Mouse (Mus musculus) intestine, embryonic 14.5 days (tissue): ENCODE measurements around the gene Ubxn11. TPM values are rescaled to one million over a fixed set of nuclear protein-coding genes. Genes with fewer than 3 reads are reported as not detected.
"Not testable (repeated sequence)": the region's sequence is repeated elsewhere in the genome, so short reads cannot be mapped to it uniquely, and the experiment has no call there.

ENCODE experiments used
- ATAC-seq: fragments of 200-750 bp; cut with Nextera tagmentation; replicated peaks from 2 replicates; pipeline ENCODE4 v1.8.0; 2017; ENCODE audit warnings: low read depth, moderate number of reproducible peaks, moderate TSS enrichment, moderate library complexity; ENCODE audit not compliant: low FRiP score, low TSS enrichment
- DNase-seq: peaks from one replicate; pipeline ENCODE4 v3.0.0-alpha.2; 2018; ENCODE audit warnings: low spot score
- H3K27ac ChIP-seq: fragments of 300-500 bp; sonication (generic); 2 replicates; pipeline ENCODE4 v1.5.1; 2014; ENCODE audit warnings: low read depth, mild to moderate bottlenecking, control low read depth
- H3K27me3 ChIP-seq: fragments of 300-500 bp; sonication (generic); replicated peaks from 2 replicates; pipeline ENCODE4 v1.6.1; 2014; ENCODE audit warnings: low read length, control low read depth; ENCODE audit not compliant: control insufficient read depth, insufficient read depth
- H3K36me3 ChIP-seq: fragments of 300-500 bp; sonication (generic); 2 replicates; pipeline ENCODE4 v1.6.1; 2014; ENCODE audit warnings: low read length, control low read depth; ENCODE audit not compliant: control insufficient read depth, insufficient read depth
- H3K4me1 ChIP-seq: fragments of 300-500 bp; sonication (generic); replicated peaks from 2 replicates; pipeline ENCODE4 v1.6.1; 2014; ENCODE audit warnings: low read length, control low read depth, mixed read lengths; ENCODE audit not compliant: control insufficient read depth, insufficient read depth
- H3K4me2 ChIP-seq: fragments of 300-500 bp; sonication (generic); 2 replicates; pipeline ENCODE4 v1.6.1; 2014; ENCODE audit warnings: low read length
- H3K4me3 ChIP-seq: fragments of 300-500 bp; sonication (generic); 2 replicates; pipeline ENCODE4 v1.5.1; 2014; ENCODE audit warnings: low read depth, low read length, control low read depth, mixed read lengths
- H3K9ac ChIP-seq: fragments of 300-500 bp; sonication (generic); 2 replicates; pipeline ENCODE4 v1.6.1; 2014; ENCODE audit warnings: mild to moderate bottlenecking, low read length
- H3K9me3 ChIP-seq: fragments of 300-500 bp; sonication (generic); 2 replicates; pipeline ENCODE4 v1.6.1; 2016; ENCODE audit warnings: low read length, control low read depth; ENCODE audit not compliant: control insufficient read depth
- WGBS: fragments of 180-500 bp; shearing (Covaris S2); extraction: QIAGEN DNeasy Blood & Tissue Kit; methylation state at CpG from one replicate; pipeline ENCODE4 v1.1.7; 2014; 5-methylcytosine and 5-hydroxymethylcytosine counted together
- polyA plus RNA-seq: library from polyadenylated mRNA; unstranded; fragments of >200 nt; fragmentation: Nextera tagmentation; extraction: Ambion mirVana; gene quantifications from 2 replicates; pipeline ENCODE4 v1.2.1, GENCODE M21; 2014

Gene Ubxn11
- polyA plus RNA-seq, 1 experiment from 2014 or later = 5.7 TPM

DNA sequence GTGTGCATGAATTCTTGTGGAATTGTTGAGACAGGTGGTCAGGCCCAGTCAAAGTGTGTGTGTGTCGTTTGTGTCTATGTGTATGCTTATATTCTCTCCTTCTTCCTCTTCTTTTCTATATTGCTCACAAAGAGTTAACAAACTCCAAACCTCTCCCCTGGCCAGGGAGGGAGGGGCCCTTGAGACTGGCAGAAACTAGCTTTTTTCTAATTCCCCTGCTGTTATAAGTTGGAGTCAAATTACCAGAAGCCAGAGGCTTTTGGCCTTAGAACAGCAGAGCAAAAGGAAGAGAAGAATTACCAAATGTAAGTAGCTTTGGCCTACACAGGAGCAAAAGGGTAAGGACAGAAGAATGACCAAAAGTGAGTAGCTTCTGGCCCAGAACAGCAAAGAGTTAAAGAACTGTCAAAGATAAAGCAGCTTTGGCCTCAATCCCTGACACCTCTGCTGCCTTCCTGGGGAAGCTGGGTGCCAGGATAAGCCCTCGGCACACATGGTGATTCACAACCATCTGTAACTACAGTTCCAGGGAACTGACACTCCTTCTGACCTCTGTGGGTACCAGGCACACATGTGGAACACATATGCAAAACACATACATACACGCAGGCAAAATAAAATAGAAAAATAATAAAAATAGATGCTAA is 34.0 kb downstream of the Ubxn11 start:
- Histone ChIP-seq H3K27me3 (no peaks in the 10 kb centered on the region), H3K9ac (no peak overlapping the region), H3K36me3 (0 out of 2 replicates have a peak, but pooled peaks cover 7% of the 10 kb centered on the region), H3K4me2 (no peak overlapping the region), H3K4me3 (no peak overlapping the region), H3K4me1 (no peaks in the 10 kb centered on the region), H3K27ac (no peak overlapping the region), H3K9me3 (no peaks in the 10 kb centered on the region)
- WGBS = 54% methylated on average over 3 of the region's 3 CpGs
- ATAC-seq (no peak), DNase-seq (no peak)

DNA sequence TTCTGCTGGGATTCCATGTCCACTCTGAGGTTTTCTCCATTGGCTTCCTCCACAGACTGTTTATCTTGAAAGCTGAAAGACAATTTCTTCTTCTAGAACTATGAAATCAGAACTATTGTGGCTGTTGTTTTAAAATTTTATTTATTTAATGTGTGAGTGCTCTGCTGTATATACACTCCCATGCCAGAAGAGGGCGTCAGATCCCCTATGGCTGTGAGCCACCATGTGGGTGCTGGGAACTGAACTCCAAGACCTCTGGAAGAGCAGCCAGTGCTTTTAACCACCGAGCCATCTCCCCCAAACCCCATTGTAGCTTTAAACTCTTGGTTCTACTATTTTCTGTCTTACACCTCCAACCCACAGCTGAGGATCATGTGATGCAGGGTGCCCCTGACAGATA is 36.5 kb downstream of the Ubxn11 start:
- no peak overlapping the region for H3K27ac ChIP-seq
- DNase-seq (no peak), ATAC-seq (no peak)
- H3K27me3 ChIP-seq = no peaks in the 10 kb centered on the region
- no peak overlapping the region for H3K4me2 ChIP-seq
- H3K9me3 ChIP-seq = no peaks in the 10 kb centered on the region
- H3K36me3 ChIP-seq = 0 out of 2 replicates have a peak, but pooled peaks cover 11% of the 10 kb centered on the region
- no peak overlapping the region for H3K4me3 ChIP-seq
- H3K4me1 ChIP-seq = no peaks in the 10 kb centered on the region
- 80% methylated on average over 2 of the region's 2 CpGs for WGBS
- H3K9ac ChIP-seq = no peak overlapping the region

DNA sequence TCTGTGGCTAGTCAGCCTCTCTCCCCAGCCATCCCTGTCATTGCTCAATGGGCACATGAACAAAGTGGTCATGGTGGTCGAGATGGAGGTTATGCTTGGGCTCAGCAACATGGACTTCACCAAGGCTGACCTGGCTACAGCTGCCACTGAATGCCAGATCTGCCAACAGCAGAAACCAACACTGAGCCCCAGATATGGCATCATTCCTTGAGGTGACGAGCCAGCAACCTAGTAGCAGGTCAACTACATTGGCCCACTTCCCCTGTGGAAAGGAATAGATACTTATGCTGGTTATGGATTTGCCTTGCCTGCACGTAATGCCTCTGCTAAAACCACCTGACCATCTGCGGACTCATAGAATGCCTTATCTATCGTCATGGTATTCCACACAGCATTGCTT is 41.9 kb downstream of the Ubxn11 start:
- not testable (repeated sequence) for H3K27me3 ChIP-seq, H3K9me3 ChIP-seq, H3K4me2 ChIP-seq, DNase-seq, H3K27ac ChIP-seq, H3K4me3 ChIP-seq, H3K4me1 ChIP-seq, ATAC-seq, H3K9ac ChIP-seq
- peaks cover 24% of the 10 kb centered on the region for H3K36me3 ChIP-seq
- WGBS = 96% methylated on average over 5 of the region's 5 CpGs

DNA sequence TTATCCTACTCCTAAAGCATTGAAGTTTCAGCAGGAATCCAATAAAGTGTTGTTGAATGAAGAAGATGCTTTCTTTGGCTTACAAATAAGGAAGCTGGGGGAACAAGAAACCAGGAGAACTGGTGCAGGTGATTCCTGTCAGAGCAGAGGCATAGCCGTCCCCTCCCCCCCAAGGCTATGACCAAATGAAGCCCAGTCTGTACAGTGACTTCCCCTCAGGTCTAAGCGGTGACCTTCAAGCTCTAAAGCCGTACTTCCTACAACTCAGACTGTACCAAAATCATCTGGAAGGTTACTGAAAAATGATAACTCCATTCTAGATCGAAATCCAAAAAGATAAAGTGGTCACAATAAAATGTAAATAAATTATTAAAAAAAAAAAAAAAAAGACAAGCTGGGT is 47.0 kb downstream of the Ubxn11 start:
- 91% methylated on average over 4 of the region's 4 CpGs for WGBS
- Histone ChIP-seq H3K4me1 (no peaks in the 10 kb centered on the region), H3K4me3 (no peak overlapping the region), H3K9ac (no peak overlapping the region), H3K4me2 (no peak overlapping the region), H3K27me3 (no peaks in the 10 kb centered on the region), H3K36me3 (peaks cover 48% of the 10 kb centered on the region), H3K9me3 (no peaks in the 10 kb centered on the region), H3K27ac (no peak overlapping the region)
- DNase-seq (no peak), ATAC-seq (no peak)

DNA sequence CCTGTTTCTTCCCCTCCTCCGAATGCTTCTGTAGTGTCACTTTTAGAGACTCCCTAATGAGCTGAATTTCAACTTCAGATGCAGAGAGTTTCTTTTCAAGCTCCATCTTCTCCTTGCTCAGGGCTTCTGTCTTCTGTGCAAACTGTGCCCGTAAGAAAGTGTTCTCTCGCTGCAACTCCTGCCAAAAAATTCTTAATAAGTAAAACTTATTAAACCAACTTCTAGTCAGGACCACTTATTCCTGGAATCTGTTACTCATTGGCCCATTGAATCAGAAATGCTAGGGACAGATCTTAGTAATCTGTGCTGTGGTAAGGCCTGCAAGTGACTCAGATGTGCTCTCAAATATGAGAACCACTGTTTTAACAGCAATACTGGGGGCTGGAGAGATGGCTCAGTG is 49.7 kb downstream of the Ubxn11 start:
- Histone ChIP-seq H3K9me3 (no peaks in the 10 kb centered on the region), H3K36me3 (peaks cover 52% of the 10 kb centered on the region), H3K4me1 (no peaks in the 10 kb centered on the region), H3K27ac (no peak overlapping the region), H3K27me3 (no peaks in the 10 kb centered on the region), H3K9ac (no peak overlapping the region), H3K4me3 (no peak overlapping the region), H3K4me2 (no peak overlapping the region)
- DNase-seq (no peak), ATAC-seq (no peak)
- 88% methylated on average over 3 of the region's 3 CpGs for WGBS

DNA sequence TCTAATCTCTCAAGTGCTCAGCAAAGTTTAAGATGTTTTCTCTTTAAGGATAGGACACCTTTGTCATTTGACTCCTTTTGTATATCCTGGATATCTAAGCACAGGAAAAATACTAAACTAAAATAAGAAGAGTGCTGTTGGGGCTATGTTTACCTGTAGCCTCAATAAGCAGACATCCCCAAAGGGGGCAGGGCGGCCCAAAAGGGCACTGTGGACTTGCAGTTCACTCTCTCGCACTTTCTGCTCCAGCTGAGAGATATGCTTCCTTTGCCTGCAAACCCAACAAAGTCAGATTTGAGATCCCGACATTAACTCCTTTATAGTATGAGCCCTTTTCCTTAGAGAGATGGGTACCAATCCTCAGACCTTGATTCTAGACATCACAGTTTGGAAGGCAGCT is 51.3 kb downstream of the Ubxn11 start:
- no peaks in the 10 kb centered on the region for H3K27me3 ChIP-seq
- no peak for ATAC-seq
- peaks cover 39% of the 10 kb centered on the region for H3K36me3 ChIP-seq
- no peak overlapping the region for H3K4me3 ChIP-seq
- H3K4me1 ChIP-seq = no peaks in the 10 kb centered on the region
- DNase-seq = no peak
- H3K9ac ChIP-seq = no peak overlapping the region
- no peaks in the 10 kb centered on the region for H3K9me3 ChIP-seq
- 95% methylated on average over 3 of the region's 3 CpGs for WGBS
- no peak overlapping the region for H3K4me2 ChIP-seq
- H3K27ac ChIP-seq = no peak overlapping the region

DNA sequence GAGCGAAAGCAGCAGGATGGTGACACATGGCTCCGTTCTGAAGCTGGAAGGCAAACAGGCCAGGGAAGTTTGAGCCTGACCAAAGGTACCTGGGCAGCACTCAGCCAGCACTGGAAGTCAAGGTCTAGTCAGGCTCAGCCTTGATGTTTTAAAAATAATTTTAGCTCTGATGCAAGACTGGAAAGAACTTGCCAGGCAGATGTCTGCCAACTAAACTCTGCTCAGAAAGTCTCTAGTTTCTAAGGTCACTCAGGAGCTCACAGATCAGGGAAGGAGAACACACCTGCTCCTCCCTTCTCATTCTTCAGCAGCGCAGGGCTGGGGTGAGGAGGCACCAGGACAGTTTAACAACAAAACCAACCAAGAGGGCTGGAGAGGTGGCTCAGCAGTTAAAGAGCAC is 52.0 kb downstream of the Ubxn11 start:
- no peak overlapping the region for H3K4me2 ChIP-seq
- no peak overlapping the region for H3K27ac ChIP-seq
- H3K9ac ChIP-seq = no peak overlapping the region
- H3K9me3 ChIP-seq = no peaks in the 10 kb centered on the region
- no peak overlapping the region for H3K4me3 ChIP-seq
- H3K4me1 ChIP-seq = peaks cover 4% of the 10 kb centered on the region; the same call in 1 of the 2 replicates
- peaks cover 32% of the 10 kb centered on the region for H3K36me3 ChIP-seq
- no peak for ATAC-seq
- DNase-seq = no peak
- no peaks in the 10 kb centered on the region for H3K27me3 ChIP-seq
- 98% methylated on average over 3 of the region's 3 CpGs for WGBS

DNA sequence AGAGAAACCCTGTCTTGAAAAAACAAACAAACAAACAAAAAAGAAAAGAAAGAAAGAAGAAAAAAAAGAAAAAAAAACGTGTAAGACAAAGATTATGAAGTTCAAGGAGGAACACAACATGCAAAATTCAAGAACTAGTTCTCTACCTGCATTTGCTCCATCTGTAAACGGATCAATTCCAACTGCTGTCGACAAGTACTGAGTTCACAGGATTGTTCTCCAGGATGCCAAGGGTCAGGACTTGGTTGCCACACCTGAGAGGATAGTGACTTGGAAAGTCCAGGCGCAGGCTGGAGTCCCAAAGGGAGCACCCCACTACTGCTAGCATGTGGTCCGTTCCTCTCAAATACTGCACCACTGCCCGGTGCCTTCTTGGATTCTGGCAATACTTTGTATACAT is 53.2 kb downstream of the Ubxn11 start:
- DNase-seq (no peak), ATAC-seq (no peak)
- Histone ChIP-seq H3K36me3 (peaks cover 24% of the 10 kb centered on the region), H3K27ac (no peak overlapping the region), H3K4me2 (no peak overlapping the region), H3K4me3 (no peak overlapping the region), H3K9ac (no peak overlapping the region), H3K27me3 (no peaks in the 10 kb centered on the region), H3K9me3 (no peaks in the 10 kb centered on the region), H3K4me1 (peaks cover 4% of the 10 kb centered on the region; the same call in 1 of the 2 replicates)
- WGBS = 87% methylated on average over 6 of the region's 6 CpGs

DNA sequence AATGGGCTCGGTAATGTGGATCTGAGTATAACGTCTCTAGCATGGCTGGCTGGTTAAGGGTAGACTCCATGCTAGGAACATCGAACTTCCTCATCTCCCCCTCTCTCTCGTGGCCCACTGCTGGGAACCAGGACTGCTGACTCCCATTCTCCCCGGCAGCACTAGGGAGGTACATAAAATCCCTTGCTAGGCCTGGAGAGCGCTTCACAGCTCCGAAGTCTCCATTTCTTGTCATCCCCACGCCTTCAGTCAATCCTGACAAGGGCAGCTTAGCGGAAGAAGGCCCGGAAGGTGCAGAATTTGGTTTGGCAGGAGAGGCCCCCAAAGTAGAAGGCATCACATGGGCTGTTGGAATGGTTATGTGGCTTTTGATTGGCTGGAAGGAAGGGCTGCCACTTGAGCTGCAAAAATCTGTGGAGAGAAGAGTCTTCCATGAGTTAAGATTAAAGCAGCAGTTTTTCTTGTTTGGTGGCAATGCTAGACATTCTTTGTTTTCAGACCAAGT is 53.6 kb downstream of the Ubxn11 start:
- no peaks in the 10 kb centered on the region for H3K9me3 ChIP-seq
- no peak overlapping the region for H3K4me3 ChIP-seq
- H3K4me1 ChIP-seq = peaks cover 4% of the 10 kb centered on the region; the same call in 1 of the 2 replicates
- no peaks in the 10 kb centered on the region for H3K27me3 ChIP-seq
- no peak overlapping the region for H3K27ac ChIP-seq
- no peak overlapping the region for H3K4me2 ChIP-seq
- WGBS = 90% methylated on average over 10 of the region's 10 CpGs
- ATAC-seq = no peak
- peaks cover 21% of the 10 kb centered on the region for H3K36me3 ChIP-seq
- H3K9ac ChIP-seq = no peak overlapping the region
- DNase-seq = no peak
